Mouse (Mus musculus) forebrain, embryonic 14.5 days (tissue): ENCODE results near the gene Insr. TPM values are rescaled to one million over a fixed set of nuclear protein-coding genes. Genes with fewer than 3 reads are reported as not detected.

Source experiments
- ATAC-seq: fragments of 200-750 bp; cut with Nextera tagmentation; 2 replicates; pipeline ENCODE4 v1.8.0; 2017; ENCODE audit warnings: mild to moderate bottlenecking, moderate library complexity
- DNase-seq: peaks from one replicate; pipeline ENCODE4 v3.0.0-alpha.2; 2015; ENCODE audit warnings: low spot score
- H3K27ac ChIP-seq: fragments of 300-500 bp; sonication (generic); 2 replicates; pipeline ENCODE4 v1.5.1; 2014; ENCODE audit warnings: low read depth, mild to moderate bottlenecking, control low read depth, low read length, moderate library complexity
- H3K27me3 ChIP-seq: fragments of 300-500 bp; sonication (generic); replicated peaks from 2 replicates; pipeline ENCODE4 v1.6.1; 2014; ENCODE audit warnings: low read length, control low read depth, mixed read lengths; ENCODE audit not compliant: control insufficient read depth, insufficient read depth
- H3K36me3 ChIP-seq: fragments of 300-500 bp; sonication (generic); 2 replicates; pipeline ENCODE4 v1.6.1; 2014; ENCODE audit warnings: low read length, control low read depth; ENCODE audit not compliant: control insufficient read depth, insufficient read depth
- H3K4me1 ChIP-seq: fragments of 300-500 bp; sonication (generic); 2 replicates; pipeline ENCODE4 v1.6.1; 2014; ENCODE audit warnings: antibody characterized with exemption, low read length, control low read depth; ENCODE audit not compliant: control insufficient read depth, insufficient read depth
- H3K4me2 ChIP-seq: fragments of 300-500 bp; sonication (generic); 2 replicates; pipeline ENCODE4 v1.6.1; 2014; ENCODE audit warnings: mild to moderate bottlenecking, control low read depth, low read length
- H3K4me3 ChIP-seq: fragments of 300-500 bp; sonication (generic); 2 replicates; pipeline ENCODE4 v1.5.1; 2014; ENCODE audit warnings: low read depth, low read length, control low read depth
- H3K9ac ChIP-seq: fragments of 300-500 bp; sonication (generic); 2 replicates; pipeline ENCODE4 v1.6.1; 2014; ENCODE audit warnings: mild to moderate bottlenecking, low read length, control low read depth, moderate library complexity
- H3K9me3 ChIP-seq: fragments of 300-500 bp; sonication (generic); replicated peaks from 2 replicates; pipeline ENCODE4 v1.6.1; 2016; ENCODE audit warnings: low read length, control low read depth, mixed read lengths; ENCODE audit not compliant: control insufficient read depth
- WGBS: fragments of 180-500 bp; shearing (Covaris S2); extraction: QIAGEN DNeasy Blood & Tissue Kit; methylation state at CpG from one replicate; pipeline ENCODE4 v1.1.7; 2014; 5-methylcytosine and 5-hydroxymethylcytosine counted together
- polyA plus RNA-seq: library from polyadenylated mRNA; unstranded; fragments of >200 nt; fragmentation: Nextera tagmentation; extraction: Ambion mirVana; gene quantifications from 2 replicates; pipeline ENCODE4 v1.2.1, GENCODE M21; 2014

Insr gene
- polyA plus RNA-seq, 1 experiment from 2014 or later, result 33.6 TPM

DNA sequence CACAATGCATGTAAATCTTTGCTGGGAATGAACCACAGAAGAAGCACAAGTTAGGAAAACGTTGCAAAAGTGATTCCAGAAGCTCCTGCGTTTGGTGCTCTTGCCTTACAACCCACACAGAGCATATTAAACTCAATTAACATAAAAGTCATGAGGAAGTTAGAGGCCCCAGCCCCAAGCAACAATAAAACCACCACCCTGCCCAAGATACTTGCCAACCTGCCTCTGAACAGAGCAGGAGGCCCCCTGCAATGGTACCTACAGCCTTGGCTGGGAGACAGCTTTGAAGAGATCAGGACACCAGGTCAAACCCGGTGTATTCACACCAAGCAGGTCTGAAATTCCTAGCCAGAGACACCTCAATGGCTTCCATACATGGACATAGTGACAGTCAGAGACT lies 16.6 kb downstream of the Insr start:
- H3K4me2 ChIP-seq, result no peak overlapping the region
- WGBS, result 89% methylated on average over 3 of the region's 3 CpGs
- DNase-seq (no peak), ATAC-seq (no peak)
- H3K9ac ChIP-seq, result no peak overlapping the region
- H3K27ac ChIP-seq, result no peak overlapping the region
- no peak overlapping the region for H3K4me3 ChIP-seq
- H3K4me1 ChIP-seq, result 0 out of 2 replicates have a peak, but pooled peaks cover 4% of the 10 kb centered on the region
- H3K27me3 ChIP-seq, result no peaks in the 10 kb centered on the region
- peaks cover 15% of the 10 kb centered on the region for H3K36me3 ChIP-seq
- H3K9me3 ChIP-seq, result no peaks in the 10 kb centered on the region

DNA sequence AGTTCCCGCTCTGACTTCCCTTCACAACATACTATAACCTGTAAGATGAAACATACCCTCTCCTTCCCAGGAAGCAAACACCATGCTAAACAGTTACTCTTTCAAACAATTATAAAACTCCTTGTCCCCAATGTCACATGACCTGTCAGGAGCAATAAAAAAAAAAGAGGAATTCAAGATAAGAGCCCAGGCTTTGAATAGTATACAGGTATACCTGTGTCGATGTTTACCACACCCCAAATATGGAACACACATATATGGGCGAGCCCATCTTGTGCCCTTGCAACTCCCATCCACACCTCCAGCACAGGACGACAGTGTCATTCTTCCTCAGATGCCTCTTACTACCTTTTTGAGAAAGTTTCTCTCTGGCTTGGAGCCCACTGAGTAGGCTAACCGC lies 18.3 kb downstream of the Insr start:
- ATAC-seq (no peak), DNase-seq (no peak)
- H3K36me3 ChIP-seq, result peaks cover 20% of the 10 kb centered on the region
- H3K9me3 ChIP-seq, result no peaks in the 10 kb centered on the region
- no peaks in the 10 kb centered on the region for H3K27me3 ChIP-seq
- no peak overlapping the region for H3K4me3 ChIP-seq
- no peak overlapping the region for H3K4me2 ChIP-seq
- WGBS, result 93% methylated on average over 5 of the region's 5 CpGs
- 0 out of 2 replicates have a peak, but pooled peaks cover 4% of the 10 kb centered on the region for H3K4me1 ChIP-seq
- no peak overlapping the region for H3K27ac ChIP-seq
- H3K9ac ChIP-seq, result no peak overlapping the region

DNA sequence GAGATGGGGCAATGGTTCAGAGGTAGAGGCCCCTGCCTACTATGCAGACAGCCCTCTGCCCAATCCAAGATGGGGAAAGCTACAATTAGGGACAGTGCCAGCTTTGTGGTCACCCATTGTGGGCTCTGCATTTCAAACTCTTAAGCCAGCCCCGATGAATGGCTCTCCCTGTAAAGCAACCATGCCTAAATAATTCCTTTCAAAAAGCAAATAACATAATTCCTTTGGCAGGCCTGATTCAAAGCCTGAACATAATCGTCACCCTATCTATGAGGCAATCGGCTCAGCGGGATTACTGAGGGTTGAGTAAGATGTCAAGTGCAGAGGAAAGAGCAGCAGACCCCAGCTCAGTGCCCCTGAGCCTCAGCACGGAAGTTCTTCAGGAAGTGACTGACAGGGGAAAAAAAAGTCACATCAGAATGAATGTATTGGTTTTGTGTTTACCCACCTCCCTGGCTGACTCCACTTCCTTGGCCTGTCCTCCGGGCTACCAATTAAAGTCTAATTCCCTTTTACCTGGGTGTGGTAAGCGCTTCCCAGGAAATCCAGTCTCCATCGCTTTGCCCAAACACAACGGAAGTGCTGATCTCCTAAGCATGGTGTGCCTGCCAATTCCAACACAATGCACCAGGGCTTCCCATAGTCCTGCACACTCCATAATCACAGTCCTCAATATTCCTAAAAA lies 19.1 kb downstream of the Insr start:
- 22% methylated on average over 9 of the region's 9 CpGs for WGBS
- DNase-seq (peak; percentile 63), ATAC-seq (peak; percentile 88)
- Histone ChIP-seq H3K27me3 (no peaks in the 10 kb centered on the region), H3K4me3 (no peak overlapping the region), H3K9me3 (no peaks in the 10 kb centered on the region), H3K27ac (0 out of 2 replicates have a peak overlapping the region, but pooled peaks have one; percentile 35), H3K36me3 (peaks cover 20% of the 10 kb centered on the region), H3K9ac (no peak overlapping the region), H3K4me1 (0 out of 2 replicates have a peak, but pooled peaks cover 4% of the 10 kb centered on the region), H3K4me2 (no peak overlapping the region)

DNA sequence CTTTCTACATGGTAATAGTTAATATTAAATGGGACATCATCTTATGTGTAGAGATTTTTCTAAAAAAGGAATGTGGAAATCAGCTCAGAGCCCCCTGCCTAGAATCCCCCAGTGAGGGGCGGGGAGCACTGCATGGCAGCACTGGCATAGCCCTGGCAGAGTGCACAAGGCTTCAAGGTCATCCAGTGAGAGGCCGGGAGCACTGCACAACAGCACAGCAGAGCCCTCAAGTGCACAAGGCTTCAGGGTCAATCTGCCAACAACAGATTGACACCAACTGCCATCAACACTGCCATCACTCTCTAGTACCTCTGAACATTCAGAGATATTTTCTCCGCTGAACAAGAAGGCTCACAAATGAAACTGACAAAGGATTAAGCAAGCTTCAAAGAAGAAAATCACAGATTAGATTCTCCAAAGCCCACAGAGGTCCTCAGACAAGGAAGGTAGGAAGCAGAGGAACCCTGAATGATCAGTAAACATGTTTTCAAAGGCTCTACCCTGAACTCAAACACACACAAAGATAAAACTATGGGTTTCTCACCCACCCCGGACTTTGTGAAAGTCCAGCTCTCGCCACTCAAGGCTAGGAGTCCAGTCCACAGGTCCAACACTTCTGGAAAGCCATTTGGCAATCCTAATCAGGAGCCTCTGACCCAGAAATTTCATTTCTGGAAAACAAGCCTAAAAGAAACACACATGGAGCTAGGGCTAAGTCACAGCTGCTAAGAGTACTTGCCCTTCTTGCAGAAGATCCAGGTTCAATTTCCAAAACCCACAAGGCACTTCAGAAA lies 23.1 kb downstream of the Insr start:
- WGBS, result 95% methylated on average over 5 of the region's 5 CpGs

DNA sequence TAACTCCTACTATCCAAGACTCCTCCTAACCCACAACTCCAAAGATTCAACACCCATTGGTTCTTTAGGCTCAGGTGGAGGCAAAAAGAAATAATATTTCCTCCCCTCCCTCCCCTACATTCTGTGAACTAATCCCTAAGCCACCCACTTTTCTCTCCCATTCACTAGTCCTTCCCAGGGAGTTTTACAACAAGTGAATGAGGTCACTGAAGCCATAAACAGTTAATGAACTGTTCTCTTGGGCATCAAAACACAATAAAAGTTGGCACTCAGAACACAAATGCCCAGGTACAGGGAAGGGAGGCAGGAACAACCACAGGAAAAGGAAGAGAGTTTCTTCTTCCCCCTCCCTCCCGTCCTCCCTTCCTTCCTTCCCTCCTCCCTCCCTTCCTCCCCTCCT lies 24.1 kb downstream of the Insr start:
- H3K4me1 ChIP-seq, result no peaks in the 10 kb centered on the region
- no peak for DNase-seq
- ATAC-seq, result no peak
- H3K9me3 ChIP-seq, result no peaks in the 10 kb centered on the region
- peaks cover 35% of the 10 kb centered on the region for H3K36me3 ChIP-seq
- no peak overlapping the region for H3K9ac ChIP-seq
- H3K4me3 ChIP-seq, result no peak overlapping the region
- no peak overlapping the region for H3K27ac ChIP-seq
- H3K27me3 ChIP-seq, result no peaks in the 10 kb centered on the region
- H3K4me2 ChIP-seq, result no peak overlapping the region
- WGBS, result 64% methylated on average over 1 of the region's 1 CpGs

More for the DNA sequence above, 23.1 kb downstream of the Insr start:
- DNase-seq (no peak), ATAC-seq (no peak)
- Histone ChIP-seq H3K36me3 (peaks cover 34% of the 10 kb centered on the region), H3K9me3 (no peaks in the 10 kb centered on the region), H3K4me1 (0 out of 2 replicates have a peak, but pooled peaks cover 4% of the 10 kb centered on the region), H3K4me3 (no peak overlapping the region), H3K27ac (no peak overlapping the region), H3K4me2 (no peak overlapping the region), H3K9ac (no peak overlapping the region), H3K27me3 (no peaks in the 10 kb centered on the region)

DNA sequence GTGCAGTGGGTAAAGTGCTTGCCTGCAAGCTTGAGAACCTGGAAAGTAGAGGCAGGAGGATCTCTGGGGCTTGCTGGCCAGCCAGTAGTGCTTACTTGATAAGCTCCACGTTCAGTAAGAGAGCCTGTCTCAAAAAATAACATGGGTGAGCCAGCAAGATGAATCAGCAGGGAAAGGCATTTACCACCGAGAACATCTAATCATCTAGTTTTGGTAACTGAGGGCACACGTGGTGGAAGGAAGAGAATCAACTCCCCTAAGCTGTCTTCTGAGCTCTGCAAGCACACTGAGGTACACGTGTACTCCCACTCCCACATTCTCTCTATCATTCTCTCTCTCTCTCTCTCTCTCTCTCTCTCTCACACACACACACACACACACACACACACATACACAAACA lies 26.2 kb downstream of the Insr start:
- ATAC-seq, result no peak
- DNase-seq, result no peak

DNA sequence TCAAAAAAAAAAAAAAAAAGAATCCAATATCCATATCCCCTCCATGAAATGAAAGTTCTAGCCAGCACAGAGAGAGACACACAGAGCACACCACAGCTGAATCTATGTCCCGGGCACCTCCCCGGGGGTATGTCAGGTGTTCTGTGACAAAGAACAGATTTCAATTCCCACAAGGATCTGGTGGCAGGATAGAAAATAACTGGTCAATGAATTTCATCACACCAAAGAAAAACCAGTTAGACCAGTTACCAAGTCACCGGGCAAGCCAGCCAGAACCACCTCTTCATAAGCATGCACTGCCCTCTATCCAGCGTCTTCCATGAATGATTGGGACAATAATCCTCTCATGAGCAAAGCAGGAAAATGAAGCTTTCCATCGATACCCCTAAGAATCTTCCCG lies 26.8 kb downstream of the Insr start:
- Histone ChIP-seq H3K4me3 (no peak overlapping the region), H3K9me3 (no peaks in the 10 kb centered on the region), H3K4me1 (no peaks in the 10 kb centered on the region), H3K27ac (no peak overlapping the region), H3K27me3 (no peaks in the 10 kb centered on the region), H3K9ac (no peak overlapping the region), H3K36me3 (peaks cover 27% of the 10 kb centered on the region; the same call in 1 of the 2 replicates), H3K4me2 (no peak overlapping the region)
- no peak for DNase-seq
- 96% methylated on average over 6 of the region's 6 CpGs for WGBS
- ATAC-seq, result no peak

More for the DNA sequence above, 26.2 kb downstream of the Insr start:
- no peaks in the 10 kb centered on the region for H3K27me3 ChIP-seq
- H3K27ac ChIP-seq, result no peak overlapping the region
- H3K4me1 ChIP-seq, result no peaks in the 10 kb centered on the region
- H3K9me3 ChIP-seq, result no peaks in the 10 kb centered on the region
- H3K4me3 ChIP-seq, result no peak overlapping the region
- WGBS, result 83% methylated on average over 4 of the region's 4 CpGs
- H3K9ac ChIP-seq, result no peak overlapping the region
- no peak overlapping the region for H3K4me2 ChIP-seq
- H3K36me3 ChIP-seq, result peaks cover 29% of the 10 kb centered on the region

DNA sequence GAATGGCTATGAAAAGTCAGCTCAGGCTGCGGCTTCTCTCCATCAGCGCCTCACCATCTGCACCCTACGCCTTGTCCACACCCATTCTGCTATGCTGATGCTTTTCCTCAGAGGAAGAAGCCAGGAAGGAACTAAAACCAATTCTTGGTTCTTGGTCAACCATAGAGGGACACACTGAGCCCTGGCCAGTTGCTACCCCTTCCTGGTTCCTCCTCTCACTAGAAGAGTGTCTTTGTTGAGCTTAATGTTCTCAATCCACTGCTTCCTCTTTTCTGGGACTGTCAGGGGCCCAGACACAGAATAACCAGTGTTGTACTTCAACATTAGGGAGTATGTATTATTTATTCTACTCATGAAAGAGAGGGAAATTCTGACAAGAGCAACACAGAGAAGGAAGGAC lies 28.3 kb downstream of the Insr start:
- Histone ChIP-seq H3K9ac (no peak overlapping the region), H3K27me3 (no peaks in the 10 kb centered on the region), H3K9me3 (no peaks in the 10 kb centered on the region), H3K27ac (no peak overlapping the region), H3K4me1 (no peaks in the 10 kb centered on the region), H3K36me3 (peaks cover 23% of the 10 kb centered on the region; the same call in 1 of the 2 replicates), H3K4me2 (no peak overlapping the region), H3K4me3 (no peak overlapping the region)
- ATAC-seq (no peak), DNase-seq (no peak)
- WGBS, result 100% methylated on average over 3 of the region's 3 CpGs

DNA sequence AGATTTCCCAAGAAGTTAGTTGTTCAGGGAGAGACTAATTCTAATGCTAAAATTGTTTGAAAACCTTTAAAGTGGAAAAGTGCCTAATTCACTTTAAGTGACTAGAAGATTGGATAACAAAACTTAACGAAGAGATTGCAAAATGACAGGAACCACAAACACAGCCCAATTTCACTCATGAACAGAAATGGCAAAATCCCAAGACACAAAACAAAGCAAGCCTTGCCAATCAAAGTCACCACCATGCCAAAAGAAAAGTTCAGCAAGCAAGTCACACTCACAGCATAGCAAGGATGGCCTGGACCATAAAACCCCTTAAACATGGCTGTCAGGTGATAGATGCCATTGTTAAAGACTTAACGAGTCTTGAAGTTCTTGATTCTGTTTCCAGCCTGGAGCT lies 29.5 kb downstream of the Insr start:
- no peak overlapping the region for H3K9ac ChIP-seq
- no peak overlapping the region for H3K27ac ChIP-seq
- WGBS, result 30% methylated on average over 2 of the region's 2 CpGs
- no peak overlapping the region for H3K4me3 ChIP-seq
- H3K27me3 ChIP-seq, result no peaks in the 10 kb centered on the region
- peak; percentile 20 for DNase-seq
- peaks cover 23% of the 10 kb centered on the region; the same call in 1 of the 2 replicates for H3K36me3 ChIP-seq
- no peak for ATAC-seq
- no peaks in the 10 kb centered on the region for H3K9me3 ChIP-seq
- no peak overlapping the region for H3K4me2 ChIP-seq
- no peaks in the 10 kb centered on the region for H3K4me1 ChIP-seq
